Mouse (Mus musculus) CH12.LX (cell line): ENCODE measurements around the gene Sptb.

ENCODE experiments used
- BHLHE40 ChIP-seq: IDR thresholded peaks from 2 replicates; pipeline ENCODE4 v1.6.1; 2011; ENCODE audit warnings: mild to moderate bottlenecking, low read depth, low read length, improper control_type of control experiment
- CTCF ChIP-seq, 2 experiments: IDR thresholded peaks in 1 of 2; conservative IDR thresholded peaks in 1 of 2; 2 replicates each; pipeline ENCODE4 v1.5.1; 2011 to 2012; ENCODE audit warnings: low read depth in 2 of 2, low read length in 2 of 2, improper control_type of control experiment in 1 of 2, inconsistent platforms in 1 of 2, mild to moderate bottlenecking in 1 of 2, moderate library complexity in 1 of 2
- HCFC1 ChIP-seq: IDR thresholded peaks from 2 replicates; pipeline ENCODE4 v1.6.1; 2012; ENCODE audit warnings: low read depth, mild to moderate bottlenecking, inconsistent platforms, low read length, improper control_type of control experiment
- MAZ ChIP-seq: IDR thresholded peaks from 2 replicates; pipeline ENCODE4 v1.6.1; 2012; ENCODE audit warnings: low read depth, mild to moderate bottlenecking, inconsistent platforms, low read length, improper control_type of control experiment, moderate library complexity
- POLR2A ChIP-seq: IDR thresholded peaks from 2 replicates; pipeline ENCODE4 v1.6.1; 2011; ENCODE audit warnings: low read depth, mild to moderate bottlenecking, improper control_type of control experiment, low read length
- RAD21 ChIP-seq: IDR thresholded peaks from 2 replicates; pipeline ENCODE4 v1.6.1; 2011; ENCODE audit warnings: low read depth, mild to moderate bottlenecking, low read length, improper control_type of control experiment, moderate library complexity
- SIN3A ChIP-seq: IDR thresholded peaks from 2 replicates; pipeline ENCODE4 v1.6.1; 2012; ENCODE audit warnings: low read length, improper control_type of control experiment, inconsistent platforms
- UBTF ChIP-seq: IDR thresholded peaks from 2 replicates; pipeline ENCODE4 v1.6.1; 2012; ENCODE audit warnings: low read depth, mild to moderate bottlenecking, inconsistent platforms, low read length, improper control_type of control experiment, moderate library complexity
- ZMIZ1 ChIP-seq: IDR thresholded peaks from 2 replicates; pipeline ENCODE4 v1.6.1; 2012; ENCODE audit warnings: low read depth, mild to moderate bottlenecking, inconsistent platforms, low read length, improper control_type of control experiment
- ZNF384 ChIP-seq: IDR thresholded peaks from 2 replicates; pipeline ENCODE4 v1.6.1; 2012; ENCODE audit warnings: low read depth, low read length, improper control_type of control experiment, inconsistent platforms

GRCm38 (mm10) chr12:76594556-76594955, 115.8 kb downstream of the Sptb start:
- TF ChIP-seq BHLHE40 (no peak), ZMIZ1 (no peak), RAD21 (no peak), POLR2A (no peak), CTCF (conservative IDR thresholded peaks at IDR 0.05 in 1 of 2, IDR thresholded peaks at IDR 0.05 in 1 of 2; ENCODE audit: low read depth in 2 of 2, low read length in 2 of 2) (no peak), UBTF (no peak), MAZ (no peak), ZNF384 (no peak), HCFC1 (no peak), SIN3A (no peak)
